Mouse (Mus musculus): ENCODE measurements around the gene Pin4. TPM values are rescaled to one million over a fixed set of nuclear protein-coding genes. Genes with fewer than 3 reads are reported as not detected.
"Not testable (repeated sequence)": the region's sequence is repeated elsewhere in the genome, so short reads cannot be mapped to it uniquely, and the experiment has no call there.

The Pin4 gene
- polyA plus RNA-seq, 1 experiment from 2014 or later: 79.6 TPM

DNA sequence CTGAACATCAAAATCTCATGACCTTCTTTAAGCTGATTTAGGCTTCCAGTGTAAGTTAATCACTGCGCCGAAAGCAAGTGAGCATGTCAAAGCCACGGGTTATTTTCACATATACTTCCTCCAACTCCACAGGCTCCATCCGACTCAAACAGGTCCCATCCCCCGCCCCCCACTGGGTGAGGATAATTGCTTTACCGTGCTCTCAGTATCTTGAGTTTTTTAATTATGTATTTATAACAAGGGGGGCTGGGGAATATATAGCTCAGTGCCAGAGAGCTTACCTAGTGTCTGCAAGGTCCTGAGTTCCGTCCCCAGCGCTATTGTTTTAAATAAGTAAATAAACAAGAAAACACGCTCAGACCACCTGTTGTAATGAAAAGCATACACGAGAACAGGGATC, 38.2 kb upstream of the Pin4 start:
- Histone ChIP-seq H3K9ac (ENCODE audit: low read length) (no peak overlapping the region), H3K27me3 (replicated peaks; ENCODE audit: control insufficient read depth, insufficient read depth, low read length) (no peaks in the 10 kb centered on the region), H3K27ac (ENCODE audit: low read depth, low read length) (peak overlapping the region; percentile 95), H3K4me2 (ENCODE audit: low read length) (no peak overlapping the region; the same call in 1 of the 2 replicates), H3K9me3 (replicated peaks; ENCODE audit: control insufficient read depth, low read length) (no peaks in the 10 kb centered on the region), H3K4me1 (ENCODE audit: control insufficient read depth, insufficient read depth, low read length) (peaks cover 15% of the 10 kb centered on the region), H3K4me3 (ENCODE audit: low read depth, low read length) (no peak overlapping the region), H3K36me3 (ENCODE audit: control insufficient read depth, insufficient read depth, low read length) (no peaks in the 10 kb centered on the region)
- ATAC-seq (0 out of 2 replicates have a peak, but pooled peaks have one; percentile 22), DNase-seq (ENCODE audit: low spot score) (no peak)
- WGBS: 45% methylated on average over 10 of the region's 10 CpGs

GRCm38 (mm10) chrX:102081573-102082279, 37.5 kb upstream of the Pin4 start:
- ATAC-seq (peak; percentile 95), DNase-seq (ENCODE audit: low spot score) (peak; percentile 90)
- no peaks in the 10 kb centered on the region for H3K27me3 ChIP-seq (replicated peaks; ENCODE audit: control insufficient read depth, insufficient read depth, low read length)
- no peaks in the 10 kb centered on the region for H3K36me3 ChIP-seq (ENCODE audit: control insufficient read depth, insufficient read depth, low read length)
- H3K9me3 ChIP-seq (replicated peaks; ENCODE audit: control insufficient read depth, low read length): no peaks in the 10 kb centered on the region
- 24% methylated on average over 7 of the region's 7 CpGs for WGBS
- H3K9ac ChIP-seq (ENCODE audit: low read length): peak overlapping the region; percentile 29; the same call in 1 of the 2 replicates
- no peak overlapping the region for H3K4me3 ChIP-seq (ENCODE audit: low read depth, low read length)
- peak overlapping the region; percentile 23 for H3K4me2 ChIP-seq (ENCODE audit: low read length)
- H3K27ac ChIP-seq (ENCODE audit: low read depth, low read length): peak overlapping the region; percentile 95
- peaks cover 15% of the 10 kb centered on the region for H3K4me1 ChIP-seq (ENCODE audit: control insufficient read depth, insufficient read depth, low read length)

GRCm38 (mm10) chrX:102082340-102082739, 36.9 kb upstream of the Pin4 start:
- no peaks in the 10 kb centered on the region for H3K9me3 ChIP-seq (replicated peaks; ENCODE audit: control insufficient read depth, low read length)
- DNase-seq (ENCODE audit: low spot score) (peak; percentile 60), ATAC-seq (peak; percentile 46)
- no peak overlapping the region for H3K4me3 ChIP-seq (ENCODE audit: low read depth, low read length)
- no peaks in the 10 kb centered on the region for H3K27me3 ChIP-seq (replicated peaks; ENCODE audit: control insufficient read depth, insufficient read depth, low read length)
- H3K9ac ChIP-seq (ENCODE audit: low read length): peak overlapping the region; percentile 29; the same call in 1 of the 2 replicates
- H3K27ac ChIP-seq (ENCODE audit: low read depth, low read length): peak overlapping the region; percentile 95
- peaks cover 15% of the 10 kb centered on the region for H3K4me1 ChIP-seq (ENCODE audit: control insufficient read depth, insufficient read depth, low read length)
- 29% methylated on average over 5 of the region's 5 CpGs for WGBS
- H3K4me2 ChIP-seq (ENCODE audit: low read length): peak overlapping the region; percentile 23
- H3K36me3 ChIP-seq (ENCODE audit: control insufficient read depth, insufficient read depth, low read length): no peaks in the 10 kb centered on the region

DNA sequence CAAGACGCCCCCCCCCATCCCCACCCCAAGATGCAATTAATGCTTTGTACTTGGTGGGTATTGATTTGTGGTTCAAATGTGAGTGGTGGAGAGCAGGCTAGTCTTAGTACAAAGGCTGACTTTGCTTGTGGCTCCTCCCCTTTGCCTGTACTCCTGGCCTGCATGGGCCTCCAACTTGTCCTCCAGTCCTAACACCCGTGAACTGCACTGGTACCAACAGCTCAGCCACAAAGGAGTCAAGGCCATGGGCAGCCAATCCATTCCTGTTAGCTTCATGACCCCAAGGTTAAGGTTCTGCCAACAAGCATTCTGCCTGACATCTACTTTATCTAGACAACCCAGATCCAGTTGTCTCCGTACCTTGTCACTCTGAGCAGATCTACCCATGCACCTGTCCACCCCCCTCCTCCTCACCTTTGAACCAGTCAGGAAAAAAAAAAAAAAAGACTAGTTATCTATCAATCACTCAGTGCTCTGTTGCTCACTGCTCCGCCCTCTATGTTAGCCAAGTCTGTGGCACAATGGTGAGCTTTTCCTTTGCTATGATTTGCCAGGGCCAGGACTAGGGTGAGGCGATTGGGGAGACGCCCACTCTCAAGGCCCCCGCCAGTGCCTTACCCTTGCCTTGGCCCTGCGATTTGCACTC, 33.3 kb upstream of the Pin4 start:
- Histone ChIP-seq H3K4me1 (ENCODE audit: control insufficient read depth, insufficient read depth, low read length) (peaks cover 15% of the 10 kb centered on the region), H3K4me2 (ENCODE audit: low read length) (no peak overlapping the region), H3K9ac (ENCODE audit: low read length) (no peak overlapping the region), H3K36me3 (ENCODE audit: control insufficient read depth, insufficient read depth, low read length) (no peaks in the 10 kb centered on the region), H3K27ac (ENCODE audit: low read depth, low read length) (no peak overlapping the region), H3K4me3 (ENCODE audit: low read depth, low read length) (no peak overlapping the region), H3K9me3 (replicated peaks; ENCODE audit: control insufficient read depth, low read length) (no peaks in the 10 kb centered on the region), H3K27me3 (replicated peaks; ENCODE audit: control insufficient read depth, insufficient read depth, low read length) (no peaks in the 10 kb centered on the region)
- DNase-seq (ENCODE audit: low spot score) (no peak), ATAC-seq (no peak)
- WGBS: 84% methylated on average over 8 of the region's 8 CpGs

GRCm38 (mm10) chrX:102090605-102091004, 28.6 kb upstream of the Pin4 start:
- ATAC-seq: no peak
- WGBS: 77% methylated on average over 3 of the region's 3 CpGs
- H3K27me3 ChIP-seq (replicated peaks; ENCODE audit: control insufficient read depth, insufficient read depth, low read length): no peaks in the 10 kb centered on the region

DNA sequence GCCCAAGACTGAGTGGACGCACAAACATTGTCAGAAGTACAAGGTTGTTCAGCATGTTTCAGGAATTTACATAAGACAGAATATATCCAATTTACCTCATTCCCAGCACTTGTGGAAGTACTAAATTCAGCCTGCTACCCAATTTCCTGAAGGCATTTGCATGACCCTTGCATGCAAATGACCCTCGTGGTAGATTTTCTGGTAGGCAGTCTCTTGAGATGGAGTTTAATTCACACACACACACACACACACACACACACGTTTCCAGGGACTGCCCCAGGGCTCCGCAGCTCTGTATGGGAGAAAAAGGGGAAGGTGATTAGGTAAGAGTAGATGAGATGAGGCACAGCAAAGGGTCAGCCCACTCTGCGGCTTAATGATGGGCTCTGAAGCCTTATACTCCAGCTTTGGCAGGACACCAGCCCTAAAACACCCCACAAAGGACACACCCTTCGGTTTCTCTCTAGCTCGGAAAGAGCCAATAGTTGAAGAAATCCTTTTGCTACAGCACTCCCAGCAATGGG, 24.8 kb upstream of the Pin4 start:
- no peak overlapping the region for H3K4me3 ChIP-seq (ENCODE audit: low read depth, low read length)
- WGBS: 80% methylated on average over 7 of the region's 7 CpGs
- ATAC-seq (no peak), DNase-seq (ENCODE audit: low spot score) (no peak)
- H3K4me2 ChIP-seq (ENCODE audit: low read length): no peak overlapping the region
- H3K36me3 ChIP-seq (ENCODE audit: control insufficient read depth, insufficient read depth, low read length): no peaks in the 10 kb centered on the region
- H3K4me1 ChIP-seq (ENCODE audit: control insufficient read depth, insufficient read depth, low read length): no peaks in the 10 kb centered on the region
- no peak overlapping the region for H3K9ac ChIP-seq (ENCODE audit: low read length)
- H3K27ac ChIP-seq (ENCODE audit: low read depth, low read length): no peak overlapping the region
- H3K9me3 ChIP-seq (replicated peaks; ENCODE audit: control insufficient read depth, low read length): no peaks in the 10 kb centered on the region
- H3K27me3 ChIP-seq (replicated peaks; ENCODE audit: control insufficient read depth, insufficient read depth, low read length): no peaks in the 10 kb centered on the region

More at GRCm38 (mm10) chrX:102090605-102091004, 28.6 kb upstream of the Pin4 start:
- H3K4me3 ChIP-seq (ENCODE audit: low read depth, low read length): no peak overlapping the region
- H3K4me1 ChIP-seq (ENCODE audit: control insufficient read depth, insufficient read depth, low read length): no peaks in the 10 kb centered on the region
- H3K9me3 ChIP-seq (replicated peaks; ENCODE audit: control insufficient read depth, low read length): no peaks in the 10 kb centered on the region
- no peak overlapping the region for H3K9ac ChIP-seq (ENCODE audit: low read length)
- no peaks in the 10 kb centered on the region for H3K36me3 ChIP-seq (ENCODE audit: control insufficient read depth, insufficient read depth, low read length)
- no peak overlapping the region for H3K27ac ChIP-seq (ENCODE audit: low read depth, low read length)
- no peak overlapping the region for H3K4me2 ChIP-seq (ENCODE audit: low read length)
- DNase-seq (ENCODE audit: low spot score): no peak

GRCm38 (mm10) chrX:102101886-102102285, 17.4 kb upstream of the Pin4 start:
- WGBS: 63% methylated on average over 7 of the region's 7 CpGs
- DNase-seq (ENCODE audit: low spot score) (no peak), ATAC-seq (no peak)
- H3K4me3 ChIP-seq (ENCODE audit: low read depth, low read length): no peak overlapping the region
- H3K9ac ChIP-seq (ENCODE audit: low read length): no peak overlapping the region
- H3K9me3 ChIP-seq (replicated peaks; ENCODE audit: control insufficient read depth, low read length): no peaks in the 10 kb centered on the region
- no peak overlapping the region for H3K4me2 ChIP-seq (ENCODE audit: low read length)
- no peaks in the 10 kb centered on the region for H3K27me3 ChIP-seq (replicated peaks; ENCODE audit: control insufficient read depth, insufficient read depth, low read length)
- H3K36me3 ChIP-seq (ENCODE audit: control insufficient read depth, insufficient read depth, low read length): no peaks in the 10 kb centered on the region
- no peaks in the 10 kb centered on the region for H3K4me1 ChIP-seq (ENCODE audit: control insufficient read depth, insufficient read depth, low read length)
- H3K27ac ChIP-seq (ENCODE audit: low read depth, low read length): no peak overlapping the region

DNA sequence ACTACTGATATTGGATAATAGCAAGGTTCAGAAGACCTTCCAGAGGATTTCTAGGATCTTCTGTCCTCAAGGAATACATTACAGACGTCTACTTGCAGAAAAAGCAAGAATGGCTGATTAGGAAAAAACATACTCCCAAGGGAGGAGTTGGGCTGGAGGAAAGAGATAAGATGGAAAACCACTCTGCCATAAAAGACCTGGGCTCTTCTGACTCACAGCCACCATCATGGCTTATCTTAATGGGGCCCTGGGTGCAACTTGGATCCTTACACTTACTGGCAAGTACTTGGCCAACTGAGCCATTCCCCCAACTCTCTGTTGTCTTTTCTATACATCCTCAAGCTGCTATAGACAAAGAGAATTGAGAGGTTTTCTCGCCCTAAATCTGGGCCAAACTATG, 15.4 kb upstream of the Pin4 start:
- H3K4me2 ChIP-seq (ENCODE audit: low read length); H3K9ac ChIP-seq (ENCODE audit: low read length); H3K36me3 ChIP-seq (ENCODE audit: control insufficient read depth, insufficient read depth, low read length); H3K4me1 ChIP-seq (ENCODE audit: control insufficient read depth, insufficient read depth, low read length); H3K4me3 ChIP-seq (ENCODE audit: low read depth, low read length); H3K27ac ChIP-seq (ENCODE audit: low read depth, low read length); DNase-seq (ENCODE audit: low spot score); ATAC-seq; H3K9me3 ChIP-seq (replicated peaks; ENCODE audit: control insufficient read depth, low read length); H3K27me3 ChIP-seq (replicated peaks; ENCODE audit: control insufficient read depth, insufficient read depth, low read length): not testable (repeated sequence)
- WGBS: 64% methylated on average over 2 of the region's 2 CpGs

DNA sequence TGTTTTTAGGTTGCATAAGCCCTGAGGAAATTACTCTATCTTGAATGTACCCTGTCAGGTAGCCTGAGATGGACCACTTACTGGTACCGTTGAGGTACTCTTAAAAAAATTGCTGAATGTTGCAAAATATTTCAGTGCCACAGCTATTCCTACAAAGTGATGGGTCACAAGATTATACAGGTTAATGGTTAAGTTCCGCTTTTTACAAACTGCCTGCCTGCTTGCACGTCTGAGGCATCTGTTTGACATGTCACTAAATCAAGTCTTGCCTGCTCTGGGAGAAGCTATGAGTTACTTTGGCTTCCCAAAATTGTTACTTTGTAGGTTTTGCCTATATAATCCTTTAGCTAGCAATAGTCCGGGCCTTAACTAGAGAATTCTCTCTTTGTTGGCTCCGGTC, 9.9 kb upstream of the Pin4 start:
- H3K4me1 ChIP-seq (ENCODE audit: control insufficient read depth, insufficient read depth, low read length); H3K4me3 ChIP-seq (ENCODE audit: low read depth, low read length); H3K9me3 ChIP-seq (replicated peaks; ENCODE audit: control insufficient read depth, low read length); H3K27ac ChIP-seq (ENCODE audit: low read depth, low read length); H3K27me3 ChIP-seq (replicated peaks; ENCODE audit: control insufficient read depth, insufficient read depth, low read length); H3K9ac ChIP-seq (ENCODE audit: low read length); DNase-seq (ENCODE audit: low spot score); H3K4me2 ChIP-seq (ENCODE audit: low read length); ATAC-seq; H3K36me3 ChIP-seq (ENCODE audit: control insufficient read depth, insufficient read depth, low read length): not testable (repeated sequence)
- WGBS: 86% methylated on average over 5 of the region's 5 CpGs

Data from forebrain, embryonic 14.5 days (tissue).